Mouse (Mus musculus): ENCODE measurements around the gene Hsdl1.

Hsdl1 gene

GRCm38 (mm10) chr8:119531397-119531796 lies 43.6 kb downstream of the Hsdl1 start:
- CTCF ChIA-PET, result no interaction called here

DNA sequence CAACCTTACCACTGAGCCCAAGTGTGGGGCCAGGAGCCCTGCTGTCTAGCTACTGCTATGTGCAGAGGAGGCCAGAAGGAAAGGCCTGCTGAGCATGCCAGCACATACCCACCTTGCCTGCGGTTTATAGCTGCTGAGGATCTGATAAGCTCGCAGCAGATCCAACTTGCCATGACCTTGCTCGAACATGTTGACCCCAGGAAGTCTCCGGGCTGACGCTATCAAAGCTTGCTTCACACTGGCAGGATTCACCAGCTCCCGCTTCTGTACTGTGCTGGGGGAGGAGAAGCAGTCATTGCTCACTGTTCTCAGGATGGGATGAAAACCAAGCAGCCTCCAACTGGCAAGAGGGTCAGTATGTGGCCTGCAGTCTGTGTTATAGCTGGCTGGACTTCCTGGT lies 44.0 kb downstream of the Hsdl1 start:
- CTCF ChIA-PET, result no interaction called here

DNA sequence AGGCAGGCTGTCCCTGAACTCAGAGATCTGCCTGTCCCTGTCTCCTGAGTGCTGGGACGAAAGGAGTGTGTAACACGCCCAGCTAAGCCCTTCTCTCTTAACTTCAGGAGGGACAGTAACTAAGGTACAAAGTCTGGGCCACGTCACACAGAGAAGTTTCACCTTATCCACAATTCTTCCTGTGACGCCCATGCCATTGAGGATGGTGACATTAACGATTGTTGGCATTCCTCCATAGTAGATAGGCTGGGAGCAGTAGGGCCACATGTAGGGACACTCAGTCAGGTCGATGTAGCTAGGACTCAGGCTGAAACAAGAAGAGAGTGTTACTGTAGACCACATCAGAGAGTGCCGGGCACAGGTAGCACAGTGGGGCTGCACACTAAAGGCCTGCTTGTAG lies 46.2 kb downstream of the Hsdl1 start:
- CTCF ChIA-PET, result no interaction called here

DNA sequence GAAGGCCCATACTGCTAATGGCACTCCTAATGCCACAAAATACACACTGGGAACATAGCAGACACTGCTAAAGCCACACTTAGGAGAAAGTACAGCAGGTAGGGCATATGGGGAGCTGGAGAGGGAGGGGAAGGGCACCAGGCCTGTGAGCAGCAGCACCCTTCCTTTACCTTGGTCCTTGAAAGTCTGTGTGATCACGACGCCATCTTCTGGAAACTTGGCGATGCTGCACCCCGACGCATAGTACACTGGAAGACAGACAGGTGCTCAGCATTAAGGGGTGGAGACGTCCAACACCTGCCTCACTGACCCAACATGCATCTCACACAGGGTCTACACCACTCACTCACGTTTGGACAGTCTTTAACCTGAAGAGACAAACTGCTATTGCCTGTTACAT lies 54.9 kb downstream of the Hsdl1 start:
- CTCF ChIA-PET, result no interaction called here

GRCm38 (mm10) chr8:119516674-119517073 lies 58.3 kb downstream of the Hsdl1 start:
- CTCF ChIA-PET, result interaction anchor here (0.8 kb wide), 1 partner anchor 102 kb away, joined by 3 read pairs; no protein-coding TSS in a partner anchor

GRCm38 (mm10) chr8:119515767-119516166 lies 59.2 kb downstream of the Hsdl1 start:
- CTCF ChIA-PET, result no interaction called here

DNA sequence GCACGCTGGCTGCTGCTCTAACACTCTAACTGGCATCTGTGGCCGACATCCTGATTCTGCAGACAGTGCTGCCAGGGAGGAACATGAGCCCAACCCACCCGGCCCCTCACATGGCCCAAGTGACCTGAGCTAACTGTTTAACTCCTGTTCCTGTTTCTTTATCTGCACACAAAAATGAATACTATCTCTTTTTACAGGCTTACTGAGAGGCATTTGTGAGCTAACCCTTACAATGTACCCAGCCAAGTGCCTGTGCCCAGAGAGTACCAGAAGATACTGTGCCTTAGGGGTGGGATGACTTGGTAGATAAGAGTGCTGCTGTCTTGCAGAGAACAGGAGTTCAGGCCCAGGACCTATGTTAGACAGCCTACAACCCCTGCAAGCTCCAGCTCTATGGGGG lies 60.0 kb downstream of the Hsdl1 start:
- CTCF ChIA-PET, result interaction anchor here (0.5 kb wide), 1 partner anchor 49 kb away, joined by 4 read pairs; no protein-coding TSS in a partner anchor

- CTCF ChIA-PET, result no interaction called here
Observed at GRCm38 (mm10) chr8:119513405-119513804, 61.6 kb downstream of the Hsdl1 start.

Measured in spleen, embryonic (tissue).